Mouse (Mus musculus): ENCODE results near the gene Klb. TPM values are rescaled to one million over a fixed set of nuclear protein-coding genes. Genes with fewer than 3 reads are reported as not detected.

Gene Klb
- total and polyA plus RNA-seq, 3 experiments: not detected

DNA sequence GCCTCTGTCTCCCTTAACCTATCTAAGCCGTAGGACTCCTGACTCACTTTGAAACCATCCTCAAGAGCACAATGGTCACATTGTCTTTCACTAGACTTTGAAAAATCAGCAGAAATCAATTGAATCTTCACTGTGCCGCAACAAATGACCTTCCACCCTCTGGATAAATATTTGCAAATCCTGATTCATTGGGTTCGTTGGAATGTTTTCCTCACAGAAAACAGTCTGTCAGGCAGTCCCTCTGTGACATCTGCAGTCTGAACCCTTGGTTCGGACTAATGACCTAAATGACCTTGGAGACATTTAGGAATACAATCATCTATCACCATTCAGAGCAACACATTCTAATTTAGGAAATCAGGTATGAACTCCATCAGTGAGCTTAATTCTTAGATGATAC is 7.9 kb upstream of the Klb start:
- no peaks in the 10 kb centered on the region for H3K27me3 ChIP-seq (replicated peaks)
- peaks cover 2 to 4% of the 10 kb centered on the region in 2 experiments; a peak in 3 of 4 replicates for H3K4me1 ChIP-seq (ENCODE audit: control insufficient read depth in 1 of 2, insufficient read depth in 2 of 2)
- no peak overlapping the region for H3K4me3 ChIP-seq (replicated peaks in 1 of 3; ENCODE audit: low read depth in 2 of 3, low read length in 2 of 3, poor library complexity in 1 of 3)
- TF ChIP-seq SIN3A (IDR thresholded peaks at IDR 0.05; ENCODE audit: low read length) (no peak), POLR2AphosphoS2 (IDR thresholded peaks at IDR 0.05; ENCODE audit: low read depth, low read length) (no peak), JUN (IDR thresholded peaks at IDR 0.05; ENCODE audit: insufficient read depth, low read depth, low read length) (no peak), KAT2A (IDR thresholded peaks at IDR 0.05; ENCODE audit: insufficient replicate concordance, low read length) (no peak), PAX5 (IDR thresholded peaks at IDR 0.05; ENCODE audit: low read length) (no peak), ELF1 (IDR thresholded peaks at IDR 0.05; ENCODE audit: low read depth, low read length) (no peak), ZC3H11A (IDR thresholded peaks at IDR 0.05; ENCODE audit: low read depth, low read length) (no peak), MAX (IDR thresholded peaks at IDR 0.05; ENCODE audit: low read length) (no peak), CHD1 (IDR thresholded peaks at IDR 0.05; ENCODE audit: low read depth, low read length) (no peak), RAD21 (IDR thresholded peaks at IDR 0.05; ENCODE audit: low read depth, low read length) (no peak), BHLHE40 (IDR thresholded peaks at IDR 0.05; ENCODE audit: low read depth, low read length) (no peak), MAZ (IDR thresholded peaks at IDR 0.05; ENCODE audit: low read depth, low read length) (no peak), ZKSCAN1 (IDR thresholded peaks at IDR 0.05; ENCODE audit: borderline replicate concordance, low read depth, low read length) (no peak), POLR2A (IDR thresholded peaks at IDR 0.05; ENCODE audit: low read depth, low read length) (no peak), CTCF (conservative IDR thresholded peaks at IDR 0.05 in 1 of 2, IDR thresholded peaks at IDR 0.05 in 1 of 2; ENCODE audit: low read depth in 2 of 2, low read length in 2 of 2) (no peak), SMC3 (IDR thresholded peaks at IDR 0.05; ENCODE audit: low read depth, low read length) (no peak), ZNF384 (IDR thresholded peaks at IDR 0.05; ENCODE audit: low read depth, low read length) (no peak), MEF2A (IDR thresholded peaks at IDR 0.05; ENCODE audit: borderline replicate concordance, low read depth, low read length) (no peak), NELFE (IDR thresholded peaks at IDR 0.05; ENCODE audit: low read depth, low read length) (no peak), JUND (conservative IDR thresholded peaks at IDR 0.05; ENCODE audit: low read depth, low read length) (no peak)
- no peak overlapping the region for H3K4me2 ChIP-seq (ENCODE audit: insufficient read depth, low read depth, poor library complexity, severe bottlenecking)
- H3K9ac ChIP-seq (ENCODE audit: insufficient read depth, low read depth): no peak overlapping the region
- DNase-seq (ENCODE audit: extremely low read depth): no peak
- no peak overlapping the region for H3K27ac ChIP-seq (ENCODE audit: insufficient read depth, low read depth)
- H3K36me3 ChIP-seq (replicated peaks in 1 of 2; ENCODE audit: control insufficient read depth in 1 of 2, insufficient read depth in 1 of 2, low read length in 1 of 2): no peaks in the 10 kb centered on the region
- no peaks in the 10 kb centered on the region for H3K9me3 ChIP-seq (replicated peaks; ENCODE audit: low read length)
- in situ Hi-C loops (cut with MboI; ENCODE audit: low pct_ligation_motif_present, low pct_unique_long_range_greater_than_20kb, low sequenced_read_pairs) (no loop called here), dilution Hi-C loops (cut with MboI; ENCODE audit: extremely low pct_ligation_motif_present, extremely low pct_unique_long_range_greater_than_20kb, low sequenced_read_pairs) (no loop called here)
- H3K79me2 ChIP-seq (replicated peaks; ENCODE audit: control insufficient read depth, extremely low read depth, insufficient read depth, poor library complexity, severe bottlenecking): no peaks in the 10 kb centered on the region

DNA sequence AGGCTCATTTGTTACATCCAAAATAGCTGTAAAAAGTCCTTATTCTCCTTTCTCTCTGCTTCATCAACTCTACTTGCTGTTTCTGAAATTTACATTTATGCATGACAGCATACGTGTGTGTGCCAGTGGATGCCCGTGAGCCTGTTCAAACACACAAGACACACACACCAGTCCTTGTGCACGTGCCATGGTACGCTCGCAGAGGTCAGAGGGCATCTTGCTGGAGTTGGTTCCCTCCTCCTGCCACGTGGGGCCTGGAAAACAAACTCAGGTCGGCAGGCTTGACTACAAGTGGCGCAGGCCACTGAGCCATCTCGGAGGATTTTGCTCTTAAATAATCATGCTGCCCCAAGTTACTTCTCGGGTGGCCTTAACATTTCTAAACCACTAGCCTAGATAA is 2.4 kb downstream of the Klb start:
- no peak for TF ChIP-seq MAFK (IDR thresholded peaks at IDR 0.05; ENCODE audit: insufficient replicate concordance, low read length)
- no peak for TF ChIP-seq ZMIZ1 (IDR thresholded peaks at IDR 0.05; ENCODE audit: low read depth, low read length)
- TF ChIP-seq BHLHE40 (IDR thresholded peaks at IDR 0.05; ENCODE audit: low read depth, low read length): 0 out of 2 replicates have a peak, but pooled peaks have one; percentile 17
- Histone ChIP-seq H3K9ac (ENCODE audit: insufficient read depth, low read depth) (no peak overlapping the region), H3K27ac (ENCODE audit: insufficient read depth, low read depth) (no peak overlapping the region), H3K4me2 (ENCODE audit: insufficient read depth, low read depth, poor library complexity, severe bottlenecking) (no peak overlapping the region), H3K36me3 (replicated peaks in 1 of 2; ENCODE audit: control insufficient read depth in 1 of 2, insufficient read depth in 1 of 2, low read length in 1 of 2) (no peaks in the 10 kb centered on the region), H3K79me2 (replicated peaks; ENCODE audit: control insufficient read depth, extremely low read depth, insufficient read depth, poor library complexity, severe bottlenecking) (no peaks in the 10 kb centered on the region), H3K4me1 (ENCODE audit: control insufficient read depth in 1 of 2, insufficient read depth in 2 of 2) (no peaks in the 10 kb centered on the region), H3K27me3 (replicated peaks) (peaks cover 7% of the 10 kb centered on the region), H3K9me3 (replicated peaks; ENCODE audit: low read length) (peaks cover 2% of the 10 kb centered on the region), H3K4me3 (replicated peaks in 1 of 3; ENCODE audit: low read depth in 2 of 3, low read length in 2 of 3, poor library complexity in 1 of 3) (no peak overlapping the region)
- dilution Hi-C loops (cut with MboI; ENCODE audit: extremely low pct_ligation_motif_present, extremely low pct_unique_long_range_greater_than_20kb, low sequenced_read_pairs): no loop called here
- in situ Hi-C loops (cut with MboI; ENCODE audit: low pct_ligation_motif_present, low pct_unique_long_range_greater_than_20kb, low sequenced_read_pairs): no loop called here
- DNase-seq (ENCODE audit: extremely low read depth): no peak
